Mouse (Mus musculus) urinary bladder, adult 18-20 months (tissue): ENCODE results near the gene Xpc.

Experiments used
- DNase-seq, 2 experiments: peaks; one replicate each; pipeline ENCODE4 v3.0.0; 2022; ENCODE audit warnings: low spot score in 2 of 2, mixed read lengths in 2 of 2

The Xpc gene

DNA sequence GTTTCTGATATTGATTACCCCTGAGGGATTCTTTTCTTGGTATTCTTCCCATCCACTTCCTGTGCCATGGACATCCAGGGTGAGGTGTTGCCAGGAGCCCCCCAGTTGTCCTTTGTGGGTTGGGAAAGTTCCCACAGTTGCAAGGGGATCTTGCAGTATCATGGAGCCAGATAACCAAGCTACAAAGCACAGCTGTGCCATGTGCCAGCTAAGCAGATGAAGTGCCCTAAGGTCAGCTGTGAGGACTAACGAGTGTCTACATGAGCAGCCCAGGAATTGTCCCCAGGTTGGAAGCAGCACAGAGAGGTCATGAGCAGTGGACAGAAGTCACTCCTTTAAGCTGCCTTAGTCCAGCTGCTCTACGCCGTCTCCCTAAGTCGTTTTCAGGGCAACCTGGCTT lies 9.9 kb upstream of the Xpc start:
- no peak for DNase-seq

GRCm38 (mm10) chr6:91522816-91523215 lies 7.1 kb upstream of the Xpc start:
- DNase-seq: no peak

DNA sequence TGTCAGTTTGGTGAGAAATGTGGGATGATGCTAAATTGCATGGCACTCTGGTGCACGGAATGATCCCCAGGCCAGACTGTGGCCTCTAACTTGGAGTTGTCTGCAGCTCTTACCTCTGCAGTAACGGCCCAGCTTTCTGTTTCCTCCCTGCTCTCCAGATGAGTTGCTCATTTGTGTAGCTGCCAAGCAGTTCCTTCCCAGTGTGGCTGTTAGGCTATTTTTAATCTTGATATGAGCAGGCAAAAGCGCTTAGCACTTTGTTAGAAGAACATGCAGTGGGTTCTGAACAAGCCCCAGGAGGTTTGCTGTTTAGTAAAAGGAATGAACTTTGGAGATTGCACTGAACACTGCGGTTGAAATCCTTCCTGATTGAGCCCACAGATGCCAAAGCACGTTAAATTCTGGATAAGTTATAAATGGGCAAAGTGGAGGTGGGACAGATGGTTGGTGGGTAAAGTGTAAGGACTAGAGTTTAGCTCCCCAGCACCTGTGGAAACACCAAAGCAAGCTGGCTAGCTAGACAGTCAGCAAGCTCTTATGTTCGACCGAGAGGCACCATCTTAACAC lies 2.8 kb upstream of the Xpc start:
- DNase-seq: no peak

- DNase-seq: no peak
Measured at GRCm38 (mm10) chr6:91514737-91515362, 838 bp downstream of the Xpc start.

- no peak for DNase-seq
Measured at GRCm38 (mm10) chr6:91514135-91514534, 1.6 kb downstream of the Xpc start.

DNA sequence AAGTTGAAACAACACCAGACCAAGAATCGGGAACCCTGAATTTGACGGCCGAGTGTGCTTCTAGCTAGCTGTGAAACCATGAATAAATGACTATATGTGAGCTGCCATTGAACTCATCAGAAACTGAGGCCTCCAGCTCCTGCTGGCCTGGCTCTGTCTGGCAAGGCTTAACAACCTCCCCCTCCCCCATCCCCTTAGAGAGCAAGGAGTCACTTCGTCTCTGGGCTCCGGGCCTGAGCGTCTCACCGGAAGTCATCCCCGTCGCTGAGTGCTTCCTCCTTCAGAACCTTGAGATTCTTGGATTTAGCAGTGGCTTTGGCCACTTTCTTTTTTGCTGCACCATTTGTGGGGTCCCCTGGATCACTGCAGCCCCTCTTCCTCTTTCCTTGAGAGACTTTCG lies 5.5 kb downstream of the Xpc start:
- DNase-seq: no peak

DNA sequence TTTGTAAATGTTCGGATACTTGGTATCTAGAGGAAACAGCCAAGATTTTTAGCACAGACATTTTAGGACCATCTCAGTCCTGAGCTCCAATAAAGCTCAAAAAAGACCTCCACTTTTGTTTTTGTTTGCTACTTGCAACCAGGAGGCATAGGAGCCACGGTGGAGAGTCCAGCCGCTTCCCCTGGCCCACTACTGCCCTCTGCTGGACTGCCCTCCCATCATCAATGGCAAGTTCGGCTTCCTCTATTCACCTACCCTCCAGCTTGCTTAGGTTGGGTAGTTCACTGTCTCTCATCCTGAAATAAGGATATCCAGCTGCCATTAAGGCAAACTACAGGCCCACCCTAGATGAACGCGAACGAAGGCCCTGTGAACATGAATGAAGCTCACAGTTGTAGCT lies 6.4 kb downstream of the Xpc start:
- peak; percentile 45 to 65 for DNase-seq

GRCm38 (mm10) chr6:91508041-91508440 lies 7.6 kb downstream of the Xpc start:
- no peak for DNase-seq

- no peak for DNase-seq
Measured at GRCm38 (mm10) chr6:91506036-91506435, 9.7 kb downstream of the Xpc start.

DNA sequence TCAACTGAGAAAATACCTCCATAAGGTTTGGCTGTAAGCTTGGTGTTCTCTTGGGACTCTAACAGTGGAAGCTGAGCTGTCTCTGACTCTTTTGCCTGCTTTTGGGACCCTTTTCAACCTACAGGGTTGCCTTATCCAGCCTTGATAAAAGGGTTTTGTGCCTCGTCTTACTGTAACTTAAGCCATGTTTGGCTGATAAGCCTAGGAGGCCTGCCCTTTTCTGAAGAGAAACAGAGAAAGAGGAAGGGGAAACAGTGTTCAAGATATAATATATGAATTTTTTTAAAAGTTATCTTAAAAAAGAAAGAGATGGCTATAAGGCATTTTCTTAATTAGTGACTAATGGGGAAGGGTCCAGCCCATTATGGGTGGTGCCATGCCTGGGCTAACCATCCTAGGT lies 12.4 kb downstream of the Xpc start:
- DNase-seq: no peak

DNA sequence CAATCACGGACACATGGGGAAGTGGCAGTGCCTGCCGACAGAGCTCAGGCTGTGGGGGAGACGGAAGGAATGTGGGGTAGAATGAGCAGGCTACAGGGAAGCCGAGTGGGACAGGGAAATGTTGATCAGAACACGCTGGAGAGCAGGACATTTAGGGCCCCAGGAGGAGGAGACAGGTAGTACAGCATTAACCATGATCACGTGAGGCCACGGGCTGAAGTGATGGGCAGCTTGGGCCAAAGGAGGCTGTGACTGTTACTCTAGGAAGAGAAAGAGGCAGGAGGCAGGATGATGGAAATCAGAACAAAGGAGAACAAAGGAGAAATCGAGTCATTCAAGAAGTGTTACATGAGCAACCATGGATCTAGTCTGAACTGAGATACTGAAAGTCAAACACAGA lies 21.2 kb downstream of the Xpc start:
- no peak for DNase-seq

DNA sequence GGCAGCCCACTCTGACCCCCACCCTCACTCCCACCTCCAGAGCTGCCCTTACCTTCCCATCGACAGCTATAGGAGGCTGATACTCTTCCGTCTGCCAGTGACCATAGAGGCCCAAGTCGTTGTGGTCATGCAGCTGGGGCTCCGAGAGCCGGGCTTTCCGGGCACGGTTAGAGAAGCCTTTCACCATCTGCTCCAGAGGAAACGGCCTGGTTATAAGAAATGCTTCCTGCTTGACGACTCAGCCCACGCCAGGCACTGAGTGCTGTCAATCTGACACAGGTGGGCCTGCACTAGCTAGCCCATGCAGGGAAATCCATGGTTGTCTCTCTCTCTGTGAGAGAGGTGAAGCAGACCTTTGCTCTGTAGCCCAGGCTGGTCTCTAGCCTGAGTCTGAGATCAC lies 22.6 kb downstream of the Xpc start:
- DNase-seq: no peak

DNA sequence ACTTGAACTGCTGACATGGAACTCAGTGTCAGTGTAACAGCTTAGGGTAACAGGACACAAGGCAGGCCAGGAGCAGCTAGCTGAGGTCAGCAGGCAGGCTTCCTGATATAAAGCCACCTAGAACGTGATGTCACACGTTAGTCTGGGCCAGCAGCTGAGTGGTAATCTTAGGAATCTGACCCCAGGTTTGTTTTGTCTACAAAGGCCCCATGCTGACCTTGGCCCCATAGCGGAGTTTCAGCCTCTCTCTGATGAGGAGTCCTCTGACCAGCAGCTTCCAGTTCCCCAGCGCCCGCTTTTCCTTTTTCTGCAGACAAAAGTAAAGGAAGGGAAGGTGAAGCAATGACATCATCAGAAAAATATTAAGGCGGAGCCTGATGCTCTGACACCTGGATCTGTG lies 24.7 kb downstream of the Xpc start:
- DNase-seq: no peak

- DNase-seq: peak in 1 of 2 experiments; percentile 18
Measured at GRCm38 (mm10) chr6:91489872-91490271, 25.8 kb downstream of the Xpc start.

GRCm38 (mm10) chr6:91488496-91489212 lies 27.0 kb downstream of the Xpc start:
- DNase-seq: peak in 1 of 2 experiments; percentile 53

- no peak for DNase-seq
Measured at GRCm38 (mm10) chr6:91486736-91487453, 28.8 kb downstream of the Xpc start.

DNA sequence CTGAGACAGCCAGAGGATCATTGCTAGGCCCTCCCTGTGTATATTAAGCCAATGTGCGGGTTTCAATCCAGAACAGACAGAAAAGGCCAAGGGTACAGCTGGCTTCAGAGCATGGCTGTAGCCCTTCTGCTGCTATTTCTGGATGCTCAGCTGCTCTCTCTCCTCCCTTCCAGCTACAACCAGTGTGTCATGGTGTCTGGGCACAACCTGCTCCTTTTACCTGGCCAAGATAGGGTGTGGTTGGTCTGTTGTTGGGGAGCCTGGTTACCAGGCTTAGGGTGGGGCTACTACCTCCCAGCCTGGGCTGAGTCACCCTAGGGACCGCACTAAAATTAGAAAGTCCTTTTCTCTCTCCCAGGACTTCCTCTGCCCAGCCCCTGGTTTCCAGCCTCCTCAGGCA lies 32.3 kb downstream of the Xpc start:
- no peak for DNase-seq

DNA sequence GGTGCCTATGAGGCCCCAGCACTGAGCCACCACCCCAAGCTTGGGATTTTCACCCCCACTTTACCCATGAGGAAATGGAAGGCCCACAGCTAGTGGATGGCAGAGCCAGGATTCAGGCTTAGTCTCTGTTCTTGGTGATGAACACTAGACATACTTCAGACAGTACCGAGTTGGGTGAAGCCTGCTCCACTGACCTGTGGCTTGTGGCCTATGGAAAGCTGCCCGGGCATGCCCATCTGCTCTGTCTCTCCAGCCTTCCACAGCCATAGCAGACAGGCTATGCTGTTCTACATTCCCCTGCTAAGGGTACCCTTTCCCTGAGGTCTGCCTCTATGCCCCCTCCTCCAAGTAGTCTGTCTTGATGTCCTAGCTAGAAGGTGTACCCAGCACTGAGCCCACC lies 39.1 kb downstream of the Xpc start:
- DNase-seq: no peak

DNA sequence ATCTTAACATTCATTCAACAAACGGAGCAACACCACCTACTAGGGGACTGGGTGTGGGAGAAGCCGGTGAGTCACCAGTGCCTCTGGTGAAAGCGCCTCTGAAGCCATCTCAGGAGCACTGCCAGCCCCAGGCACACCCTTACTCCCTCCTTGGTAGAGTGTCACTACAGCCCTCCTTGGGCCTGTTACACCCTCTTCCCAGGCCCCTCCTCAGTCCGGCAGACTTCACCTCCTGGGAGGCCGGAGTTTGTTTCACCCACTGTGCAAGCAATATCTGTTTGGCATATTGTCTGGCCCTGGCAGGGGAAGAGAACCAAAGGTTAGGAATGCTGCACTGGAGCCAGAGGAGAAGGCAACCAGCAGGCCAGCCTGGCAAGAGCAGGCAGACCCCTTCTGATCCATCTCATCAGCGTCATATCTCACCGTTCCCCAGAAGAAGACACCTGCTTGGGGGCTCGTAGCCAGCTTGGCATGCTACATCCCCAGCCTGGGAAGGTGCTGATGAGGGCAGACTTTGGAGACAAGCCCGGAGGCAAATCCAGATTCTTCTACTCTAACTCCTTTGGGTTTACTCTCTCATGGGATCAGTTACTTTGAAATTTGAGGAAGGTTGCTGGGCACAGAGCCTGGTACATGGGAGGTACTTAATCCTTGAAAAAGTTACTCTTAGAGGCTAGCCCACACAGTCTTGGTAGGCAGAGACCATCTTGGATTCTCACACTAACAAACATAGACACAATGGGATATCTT lies 41.1 kb downstream of the Xpc start:
- DNase-seq: peak; percentile 17 to 49

DNA sequence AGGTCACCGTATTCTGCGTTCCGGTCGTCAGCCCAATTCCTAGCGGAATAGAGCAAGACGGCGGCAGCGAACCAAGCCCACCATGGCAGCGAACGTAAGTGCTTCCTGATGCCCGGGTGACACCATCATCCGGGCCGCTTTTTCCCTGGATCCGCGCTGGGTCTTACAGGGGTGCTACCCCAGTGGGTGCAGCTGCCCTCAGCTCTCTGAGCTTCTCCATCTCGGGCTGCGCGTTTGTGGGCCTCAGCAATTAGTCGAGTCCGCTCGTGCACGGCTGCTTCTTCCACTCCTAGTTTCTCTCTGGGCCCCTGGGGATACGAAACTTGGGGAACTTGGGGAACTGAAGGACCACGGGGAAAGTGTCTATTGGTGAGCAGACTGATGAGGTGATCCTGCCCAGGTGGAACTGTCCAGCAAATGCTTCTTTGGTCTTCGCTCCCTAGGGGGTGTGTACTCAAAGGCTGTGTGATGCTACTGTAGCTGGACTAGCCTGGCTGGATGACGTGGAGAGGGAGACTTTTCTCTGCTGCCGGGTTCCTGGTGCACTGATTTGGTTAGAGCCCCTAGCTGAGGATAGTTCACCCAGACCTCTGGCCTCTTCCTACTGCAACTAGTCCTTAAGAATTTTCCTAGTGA lies 41.8 kb downstream of the Xpc start:
- DNase-seq: peak in 1 of 2 experiments; percentile 12
